Mouse (Mus musculus): ENCODE data around the gene Sgce.

DNA sequence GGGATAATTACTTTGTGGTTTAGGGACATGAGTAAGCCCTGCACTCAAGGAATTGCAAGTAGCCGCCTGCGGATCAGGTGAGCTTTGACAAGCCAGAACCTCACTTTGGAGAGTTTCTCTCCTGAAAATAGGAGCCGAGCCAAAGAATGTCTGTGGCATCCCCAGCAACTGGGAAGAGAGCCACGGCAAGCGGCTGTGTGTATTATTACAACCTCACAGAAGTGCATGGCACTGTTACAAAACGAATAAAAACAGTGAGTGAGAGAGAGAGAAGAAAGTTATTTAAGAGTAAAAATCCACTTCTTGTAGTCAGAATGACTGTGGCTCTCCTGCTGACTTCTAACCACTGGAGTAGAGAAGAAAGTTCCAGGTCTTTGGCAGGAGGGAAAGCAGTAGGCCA, 6.5 kb downstream of the Sgce start:
- TF ChIP-seq CTCF (IDR thresholded peaks at IDR 0.05; ENCODE audit: extremely low read depth, insufficient read length, insufficient replicate concordance, low read depth, low read length) (no peak), POLR2A (IDR thresholded peaks at IDR 0.05; ENCODE audit: low read depth, low read length) (no peak)
